ENCODE assay signal across 8 mouse cellular contexts in genomic region chr19:45659301-45659737, GRCm38 (mm10). TPM values are rescaled to one million over a fixed set of nuclear protein-coding genes. Genes with fewer than 3 reads are reported as not detected.
DNase-seq lines count a peak whose midpoint lies in the region; ATAC-seq lines count a peak whose summit lies in the region.

No protein-coding gene starts in this region.

- peak overlapping the region; percentile 93 for H3K4me3 ChIP-seq in heart, embryonic 11.5 days (ENCODE audit: low read depth, low read length)
- H3K4me3 ChIP-seq in limb, embryonic 15.5 days, result peak overlapping the region; percentile 90
- H3K4me3 ChIP-seq in neural tube, embryonic 11.5 days (ENCODE audit: low read depth, low read length), result peak overlapping the region; percentile 82

- H3K4me1 ChIP-seq in heart, embryonic 11.5 days (ENCODE audit: control insufficient read depth, insufficient read depth, low read length), result peaks cover 28% of the 10 kb centered on the region
- H3K4me1 ChIP-seq in limb, embryonic 15.5 days, result peaks cover 31% of the 10 kb centered on the region
- H3K4me1 ChIP-seq in neural tube, embryonic 11.5 days (ENCODE audit: control insufficient read depth, insufficient read depth, low read length), result peaks cover 5% of the 10 kb centered on the region; the same call in 1 of the 2 replicates

- H3K9ac ChIP-seq in heart, embryonic 11.5 days (ENCODE audit: low read depth, low read length), result peak overlapping the region; percentile 99
- H3K9ac ChIP-seq in limb, embryonic 15.5 days, result peak overlapping the region; percentile 98
- peak overlapping the region; percentile 98 for H3K9ac ChIP-seq in neural tube, embryonic 11.5 days (ENCODE audit: low read length)

- peak overlapping the region; percentile 88 for H3K4me2 ChIP-seq in heart, embryonic 11.5 days
- H3K4me2 ChIP-seq in limb, embryonic 15.5 days, result peak overlapping the region; percentile 70
- peak overlapping the region; percentile 72 for H3K4me2 ChIP-seq in neural tube, embryonic 11.5 days (ENCODE audit: low read depth)

- WGBS in heart, embryonic 11.5 days (ENCODE audit: insufficient replicate concordance), result 1% methylated on average over 18 of the region's 18 CpGs
- WGBS in limb, embryonic 15.5 days, result under 1% methylated on average over 17 of the region's 18 CpGs
- WGBS in neural tube, embryonic 11.5 days, result 1% methylated on average over 12 of the region's 18 CpGs

- peak; percentile 44; the same call in 1 of the 2 replicates for ATAC-seq in heart, embryonic 11.5 days (replicated peaks; ENCODE audit: insufficient number of reproducible peaks, low FRiP score, low TSS enrichment)
- ATAC-seq in limb, embryonic 15.5 days (ENCODE audit: insufficient number of reproducible peaks, low FRiP score, low TSS enrichment, low read depth), result 0 out of 2 replicates have a peak, but pooled peaks have one; percentile 5
- ATAC-seq in neural tube, embryonic 11.5 days (ENCODE audit: insufficient read depth, low FRiP score, low TSS enrichment), result peak; percentile 31; the same call in 1 of the 2 replicates

- H3K36me3 ChIP-seq in heart, embryonic 11.5 days (ENCODE audit: control insufficient read depth, insufficient read depth, low read length), result no peaks in the 10 kb centered on the region
- no peaks in the 10 kb centered on the region for H3K36me3 ChIP-seq in limb, embryonic 15.5 days
- no peaks in the 10 kb centered on the region for H3K36me3 ChIP-seq in neural tube, embryonic 11.5 days (ENCODE audit: control insufficient read depth, insufficient read depth, low read length)

- DNase-seq in heart, adult 11 months, result peak; percentile 96
- no peak for DNase-seq in heart, postnatal 14 days
- peak; percentile 59 for DNase-seq in urinary bladder, postnatal 25 days (ENCODE audit: low spot score)
- DNase-seq in urinary bladder, postnatal 4 days (ENCODE audit: low spot score in 2 of 2), result no peak
- no peak for DNase-seq in neural tube, embryonic 11.5 days (ENCODE audit: low spot score)
- DNase-seq in testis, postnatal 14 days (ENCODE audit: low spot score), result no peak

- intact Hi-C loops in heart, postnatal 14 days (cut with DNase I), result loop anchor here (5.0 kb wide), 1 partner anchor 88 kb away; the partner anchor contains the start of gene Npm3

- H3K27ac ChIP-seq in heart, embryonic 11.5 days (ENCODE audit: low read depth, low read length), result peak overlapping the region; percentile 95
- H3K27ac ChIP-seq in limb, embryonic 15.5 days, result peak overlapping the region; percentile 95
- H3K27ac ChIP-seq in neural tube, embryonic 11.5 days (ENCODE audit: low read depth, low read length), result peak overlapping the region; percentile 91

- no peaks in the 10 kb centered on the region for H3K9me3 ChIP-seq in heart, embryonic 11.5 days (replicated peaks; ENCODE audit: control insufficient read depth, low read length)
- H3K9me3 ChIP-seq in limb, embryonic 15.5 days, result no peaks in the 10 kb centered on the region
- H3K9me3 ChIP-seq in neural tube, embryonic 11.5 days (ENCODE audit: control insufficient read depth, low read length), result no peaks in the 10 kb centered on the region

- no peaks in the 10 kb centered on the region for H3K27me3 ChIP-seq in heart, embryonic 11.5 days (ENCODE audit: control insufficient read depth, insufficient read depth, low read length)
- no peaks in the 10 kb centered on the region for H3K27me3 ChIP-seq in limb, embryonic 15.5 days
- no peaks in the 10 kb centered on the region for H3K27me3 ChIP-seq in neural tube, embryonic 11.5 days (ENCODE audit: control insufficient read depth, insufficient read depth, low read length)

RNA-seq across cellular contexts. Expression of gene Fbxw4, which starts 0.8 kb away (rescaled TPM):
- total RNA-seq in heart, postnatal 14 days (2021), result 10 to 100 TPM; 24.3 to 24.8 TPM
- polyA plus RNA-seq in heart, embryonic 11.5 days (2014; fragmentation: Nextera tagmentation; extraction: Ambion mirVana), result 2.7 and 4.2 TPM in 2 replicates
- 4.2 and 4.3 TPM in 2 replicates for polyA plus RNA-seq in limb, embryonic 15.5 days (2015; fragmentation: Nextera tagmentation; extraction: Ambion mirVana)
- polyA plus RNA-seq in neural tube, embryonic 11.5 days (2014; fragmentation: Nextera tagmentation; extraction: Ambion mirVana), result 4.4 and 5.0 TPM in 2 replicates

Comparison
In these comparisons a context has a peak if more than half of its experiments do, and no peak if none do; other contexts are left out.
1. DNase-seq: peak in heart, adult 11 months (single experiment) and urinary bladder, postnatal 25 days (single experiment); none in heart, postnatal 14 days (0 of 2), urinary bladder, postnatal 4 days (0 of 2), neural tube, embryonic 11.5 days (single experiment) and testis, postnatal 14 days (single experiment).
2. Peak in every context shown above with its lines, with median percentiles within 50 percentile points of each other: ATAC-seq, H3K27ac ChIP-seq, H3K4me2 ChIP-seq, H3K4me3 ChIP-seq and H3K9ac ChIP-seq.